Mouse (Mus musculus) heart, postnatal 10 days (tissue): ENCODE data around the gene Maml2. TPM values are rescaled to one million over a fixed set of nuclear protein-coding genes. Genes with fewer than 3 reads are reported as not detected.
A peak's percentile ranks its signal among the peaks of the same experiment; 100 is the strongest.

Experiments
- DNase-seq, 2 experiments: peaks; one replicate each; pipeline ENCODE4 v3.0.0; 2021
- intact Hi-C: fragments of 180-260 bp; cut with DNase I; formaldehyde crosslinking; loops from one replicate; pipeline ENCODE4 v1.15.1; 2025
- total RNA-seq, 2 experiments: library from RNA; stranded (reverse); gene quantifications; 2 replicates each; pipeline ENCODE4 v1.2.3; 2021

The Maml2 gene
- total RNA-seq, 2 experiments from 2014 or later: 9.1 to 10.0 TPM

GRCm38 (mm10) chr9:13598596-13599333, 301.0 kb downstream of the Maml2 start:
- intact Hi-C loops: no loop called here
- no peak for DNase-seq

- no peak for DNase-seq
- intact Hi-C loops: no loop called here
Measured at GRCm38 (mm10) chr9:13599334-13599614, 301.5 kb downstream of the Maml2 start.

GRCm38 (mm10) chr9:13599800-13600199, 302.0 kb downstream of the Maml2 start:
- intact Hi-C loops: no loop called here
- no peak for DNase-seq

GRCm38 (mm10) chr9:13601729-13602128, 304.0 kb downstream of the Maml2 start:
- intact Hi-C loops: no loop called here
- no peak for DNase-seq

- intact Hi-C loops: no loop called here
- no peak for DNase-seq
Measured at GRCm38 (mm10) chr9:13603533-13604143, 305.9 kb downstream of the Maml2 start.

GRCm38 (mm10) chr9:13607609-13608185, 309.9 kb downstream of the Maml2 start:
- no peak for DNase-seq
- intact Hi-C loops: no loop called here

GRCm38 (mm10) chr9:13608532-13609071, 310.8 kb downstream of the Maml2 start:
- intact Hi-C loops: no loop called here
- DNase-seq: no peak

GRCm38 (mm10) chr9:13611561-13611960, 313.8 kb downstream of the Maml2 start:
- DNase-seq: peak; percentile 24 to 36
- intact Hi-C loops: no loop called here

GRCm38 (mm10) chr9:13612371-13612770, 314.6 kb downstream of the Maml2 start:
- DNase-seq: no peak
- intact Hi-C loops: no loop called here

- no peak for DNase-seq
- intact Hi-C loops: no loop called here
Measured at GRCm38 (mm10) chr9:13613325-13614268, 315.8 kb downstream of the Maml2 start.

GRCm38 (mm10) chr9:13616383-13617009, 318.7 kb downstream of the Maml2 start:
- no peak for DNase-seq
- intact Hi-C loops: no loop called here

GRCm38 (mm10) chr9:13620794-13621193, 323.0 kb downstream of the Maml2 start:
- intact Hi-C loops: no loop called here
- no peak for DNase-seq

GRCm38 (mm10) chr9:13621941-13622340, 324.2 kb downstream of the Maml2 start:
- intact Hi-C loops: no loop called here
- DNase-seq: no peak

- intact Hi-C loops: no loop called here
- DNase-seq: no peak
Measured at GRCm38 (mm10) chr9:13622426-13622825, 324.7 kb downstream of the Maml2 start.

- DNase-seq: no peak
- intact Hi-C loops: no loop called here
Measured at GRCm38 (mm10) chr9:13623892-13624422, 326.2 kb downstream of the Maml2 start.

- intact Hi-C loops: no loop called here
Measured at GRCm38 (mm10) chr9:13624780-13625179, 327.0 kb downstream of the Maml2 start.

GRCm38 (mm10) chr9:13625215-13625614, 327.5 kb downstream of the Maml2 start:
- DNase-seq: no peak
- intact Hi-C loops: no loop called here

More at GRCm38 (mm10) chr9:13624780-13625179, 327.0 kb downstream of the Maml2 start:
- DNase-seq: no peak

- intact Hi-C loops: no loop called here
- no peak for DNase-seq
Measured at GRCm38 (mm10) chr9:13626480-13626879, 328.7 kb downstream of the Maml2 start.

- intact Hi-C loops: no loop called here
- DNase-seq: peak; percentile 67 to 70
Measured at GRCm38 (mm10) chr9:13633371-13633770, 335.6 kb downstream of the Maml2 start.

GRCm38 (mm10) chr9:13639655-13640054, 341.9 kb downstream of the Maml2 start:
- no peak for DNase-seq
- intact Hi-C loops: no loop called here
